Mouse (Mus musculus) lung, adult 2 months (tissue): ENCODE results near the gene Wdr35.

Experiments
- CTCF ChIP-seq: fragments of 200-500 bp; IDR thresholded peaks from 2 replicates; pipeline ENCODE4 v1.5.1; 2011; ENCODE audit warnings: mild to moderate bottlenecking, low read length, control low read depth; ENCODE audit not compliant: insufficient read depth
- POLR2A ChIP-seq: fragments of 200-500 bp; IDR thresholded peaks from 2 replicates; pipeline ENCODE4 v1.6.1; 2011; ENCODE audit warnings: low read depth, mild to moderate bottlenecking, control low read depth, low read length, borderline replicate concordance; ENCODE audit errors: extremely low read depth

- TF ChIP-seq POLR2A (no peak), CTCF (no peak)
Measured at GRCm38 (mm10) chr12:9071493-9071892, 97.8 kb downstream of the Wdr35 start.
